Mouse (Mus musculus): ENCODE measurements around the gene Chd4. TPM values are rescaled to one million over a fixed set of nuclear protein-coding genes. Genes with fewer than 3 reads are reported as not detected.

Gene Chd4
- polyA plus RNA-seq, 1 experiment from 2014 or later: 77.3 TPM

- 53% methylated on average over 3 of the region's 3 CpGs for WGBS
- no peak for ATAC-seq (ENCODE audit: insufficient number of reproducible peaks, low FRiP score)
- no peaks in the 10 kb centered on the region for H3K27me3 ChIP-seq (replicated peaks)
- no peak overlapping the region for H3K9ac ChIP-seq
- no peak overlapping the region for H3K4me2 ChIP-seq
- H3K4me3 ChIP-seq: no peak overlapping the region
- H3K36me3 ChIP-seq: peaks cover 13% of the 10 kb centered on the region
- H3K27ac ChIP-seq (ENCODE audit: poor library complexity, severe bottlenecking): peak overlapping the region; percentile 95; the same call in 1 of the 2 replicates
- peaks cover 45% of the 10 kb centered on the region for H3K4me1 ChIP-seq (replicated peaks)
- H3K9me3 ChIP-seq (replicated peaks): no peaks in the 10 kb centered on the region
Measured at GRCm38 (mm10) chr6:125094843-125095242, 938 bp upstream of the Chd4 start.

GRCm38 (mm10) chr6:125096279-125096596 lies 457 bp downstream of the Chd4 start:
- Histone ChIP-seq H3K27ac (ENCODE audit: poor library complexity, severe bottlenecking) (peak overlapping the region; percentile 95), H3K27me3 (replicated peaks) (no peaks in the 10 kb centered on the region), H3K4me2 (peak overlapping the region; percentile 94), H3K9ac (peak overlapping the region; percentile 93), H3K4me1 (replicated peaks) (peaks cover 39% of the 10 kb centered on the region), H3K36me3 (peaks cover 27% of the 10 kb centered on the region), H3K4me3 (peak overlapping the region; percentile 89), H3K9me3 (replicated peaks) (no peaks in the 10 kb centered on the region)
- ATAC-seq (ENCODE audit: insufficient number of reproducible peaks, low FRiP score): peak; percentile 9
- WGBS: 0% methylated on average over 8 of the region's 32 CpGs

GRCm38 (mm10) chr6:125096597-125097345 lies 990 bp downstream of the Chd4 start:
- peak overlapping the region; percentile 94 for H3K4me2 ChIP-seq
- peak overlapping the region; percentile 95 for H3K27ac ChIP-seq (ENCODE audit: poor library complexity, severe bottlenecking)
- peak; percentile 58 for ATAC-seq (ENCODE audit: insufficient number of reproducible peaks, low FRiP score)
- WGBS: under 1% methylated on average over 40 of the region's 44 CpGs
- peaks cover 32% of the 10 kb centered on the region for H3K36me3 ChIP-seq
- peak overlapping the region; percentile 89 for H3K4me3 ChIP-seq
- H3K4me1 ChIP-seq (replicated peaks): peaks cover 42% of the 10 kb centered on the region
- H3K9ac ChIP-seq: peak overlapping the region; percentile 93
- no peaks in the 10 kb centered on the region for H3K9me3 ChIP-seq (replicated peaks)
- H3K27me3 ChIP-seq (replicated peaks): no peaks in the 10 kb centered on the region

GRCm38 (mm10) chr6:125097346-125097689 lies 1.5 kb downstream of the Chd4 start:
- peak overlapping the region; percentile 93 for H3K9ac ChIP-seq
- H3K27ac ChIP-seq (ENCODE audit: poor library complexity, severe bottlenecking): peak overlapping the region; percentile 95
- peaks cover 42% of the 10 kb centered on the region for H3K4me1 ChIP-seq (replicated peaks)
- H3K4me3 ChIP-seq: peak overlapping the region; percentile 89
- H3K4me2 ChIP-seq: peak overlapping the region; percentile 94
- WGBS: under 1% methylated on average over 12 of the region's 12 CpGs
- H3K9me3 ChIP-seq (replicated peaks): no peaks in the 10 kb centered on the region
- H3K36me3 ChIP-seq: peaks cover 38% of the 10 kb centered on the region
- ATAC-seq (ENCODE audit: insufficient number of reproducible peaks, low FRiP score): peak; percentile 8; the same call in 1 of the 2 replicates
- no peaks in the 10 kb centered on the region for H3K27me3 ChIP-seq (replicated peaks)

- 33% methylated on average over 8 of the region's 8 CpGs for WGBS
- Histone ChIP-seq H3K4me2 (peak overlapping the region; percentile 94), H3K9ac (peak overlapping the region; percentile 93), H3K4me1 (replicated peaks) (peaks cover 42% of the 10 kb centered on the region), H3K36me3 (peaks cover 44% of the 10 kb centered on the region), H3K27ac (ENCODE audit: poor library complexity, severe bottlenecking) (no peak overlapping the region), H3K27me3 (replicated peaks) (no peaks in the 10 kb centered on the region), H3K4me3 (peak overlapping the region; percentile 89), H3K9me3 (replicated peaks) (no peaks in the 10 kb centered on the region)
- ATAC-seq (ENCODE audit: insufficient number of reproducible peaks, low FRiP score): no peak
Measured at GRCm38 (mm10) chr6:125097951-125098350, 2.2 kb downstream of the Chd4 start.

GRCm38 (mm10) chr6:125098513-125098912 lies 2.7 kb downstream of the Chd4 start:
- Histone ChIP-seq H3K4me2 (peak overlapping the region; percentile 94), H3K36me3 (peaks cover 48% of the 10 kb centered on the region), H3K27me3 (replicated peaks) (no peaks in the 10 kb centered on the region), H3K4me3 (peak overlapping the region; percentile 89), H3K9ac (peak overlapping the region; percentile 93), H3K4me1 (replicated peaks) (peaks cover 42% of the 10 kb centered on the region), H3K9me3 (replicated peaks) (no peaks in the 10 kb centered on the region), H3K27ac (ENCODE audit: poor library complexity, severe bottlenecking) (no peak overlapping the region)
- 40% methylated on average over 3 of the region's 3 CpGs for WGBS
- no peak for ATAC-seq (ENCODE audit: insufficient number of reproducible peaks, low FRiP score)

GRCm38 (mm10) chr6:125099421-125099971 lies 3.7 kb downstream of the Chd4 start:
- ATAC-seq (ENCODE audit: insufficient number of reproducible peaks, low FRiP score): no peak
- Histone ChIP-seq H3K9ac (peak overlapping the region; percentile 93; the same call in 1 of the 2 replicates), H3K4me3 (peak overlapping the region; percentile 25), H3K27me3 (replicated peaks) (no peaks in the 10 kb centered on the region), H3K36me3 (peaks cover 56% of the 10 kb centered on the region), H3K9me3 (replicated peaks) (no peaks in the 10 kb centered on the region), H3K27ac (ENCODE audit: poor library complexity, severe bottlenecking) (peak overlapping the region; percentile 62), H3K4me2 (peak overlapping the region; percentile 94), H3K4me1 (replicated peaks) (peaks cover 42% of the 10 kb centered on the region)
- 29% methylated on average over 5 of the region's 5 CpGs for WGBS

- H3K4me2 ChIP-seq: no peak overlapping the region
- 58% methylated on average over 9 of the region's 9 CpGs for WGBS
- H3K4me1 ChIP-seq (replicated peaks): peaks cover 35% of the 10 kb centered on the region
- no peaks in the 10 kb centered on the region for H3K9me3 ChIP-seq (replicated peaks)
- ATAC-seq (ENCODE audit: insufficient number of reproducible peaks, low FRiP score): no peak
- no peak overlapping the region for H3K4me3 ChIP-seq
- no peak overlapping the region for H3K27ac ChIP-seq (ENCODE audit: poor library complexity, severe bottlenecking)
- H3K9ac ChIP-seq: no peak overlapping the region
- peaks cover 76% of the 10 kb centered on the region for H3K36me3 ChIP-seq
- H3K27me3 ChIP-seq (replicated peaks): no peaks in the 10 kb centered on the region
Measured at GRCm38 (mm10) chr6:125101444-125101843, 5.7 kb downstream of the Chd4 start.

- H3K4me3 ChIP-seq: no peak overlapping the region
- H3K4me1 ChIP-seq (replicated peaks): peaks cover 18% of the 10 kb centered on the region
- peak; percentile 72; the same call in 1 of the 2 replicates for ATAC-seq (ENCODE audit: insufficient number of reproducible peaks, low FRiP score)
- H3K27ac ChIP-seq (ENCODE audit: poor library complexity, severe bottlenecking): no peak overlapping the region
- no peak overlapping the region for H3K4me2 ChIP-seq
- no peaks in the 10 kb centered on the region for H3K27me3 ChIP-seq (replicated peaks)
- H3K36me3 ChIP-seq: peaks cover 95% of the 10 kb centered on the region
- H3K9ac ChIP-seq: no peak overlapping the region
- H3K9me3 ChIP-seq (replicated peaks): 0 out of 2 replicates have a peak, but pooled peaks cover 5% of the 10 kb centered on the region
- 51% methylated on average over 4 of the region's 4 CpGs for WGBS
Measured at GRCm38 (mm10) chr6:125104223-125104622, 8.4 kb downstream of the Chd4 start.

GRCm38 (mm10) chr6:125107705-125108104 lies 11.9 kb downstream of the Chd4 start:
- no peaks in the 10 kb centered on the region for H3K4me1 ChIP-seq (replicated peaks)
- H3K9ac ChIP-seq: no peak overlapping the region
- no peak overlapping the region for H3K4me2 ChIP-seq
- no peak for ATAC-seq (ENCODE audit: insufficient number of reproducible peaks, low FRiP score)
- 96% methylated on average over 2 of the region's 2 CpGs for WGBS
- peaks cover 97% of the 10 kb centered on the region for H3K36me3 ChIP-seq
- no peak overlapping the region for H3K27ac ChIP-seq (ENCODE audit: poor library complexity, severe bottlenecking)
- peaks cover 5% of the 10 kb centered on the region; the same call in 1 of the 2 replicates for H3K9me3 ChIP-seq (replicated peaks)
- no peaks in the 10 kb centered on the region for H3K27me3 ChIP-seq (replicated peaks)
- no peak overlapping the region for H3K4me3 ChIP-seq

- H3K4me2 ChIP-seq: no peak overlapping the region
- H3K4me1 ChIP-seq (replicated peaks): no peaks in the 10 kb centered on the region
- H3K36me3 ChIP-seq: peaks cover 100% of the 10 kb centered on the region
- 86% methylated on average over 14 of the region's 14 CpGs for WGBS
- no peak overlapping the region for H3K9ac ChIP-seq
- no peak for ATAC-seq (ENCODE audit: insufficient number of reproducible peaks, low FRiP score)
- no peak overlapping the region for H3K27ac ChIP-seq (ENCODE audit: poor library complexity, severe bottlenecking)
- H3K27me3 ChIP-seq (replicated peaks): no peaks in the 10 kb centered on the region
- peaks cover 5% of the 10 kb centered on the region; the same call in 1 of the 2 replicates for H3K9me3 ChIP-seq (replicated peaks)
- no peak overlapping the region for H3K4me3 ChIP-seq
Measured at GRCm38 (mm10) chr6:125109371-125109770, 13.6 kb downstream of the Chd4 start.
